In the genomic region with DNA sequence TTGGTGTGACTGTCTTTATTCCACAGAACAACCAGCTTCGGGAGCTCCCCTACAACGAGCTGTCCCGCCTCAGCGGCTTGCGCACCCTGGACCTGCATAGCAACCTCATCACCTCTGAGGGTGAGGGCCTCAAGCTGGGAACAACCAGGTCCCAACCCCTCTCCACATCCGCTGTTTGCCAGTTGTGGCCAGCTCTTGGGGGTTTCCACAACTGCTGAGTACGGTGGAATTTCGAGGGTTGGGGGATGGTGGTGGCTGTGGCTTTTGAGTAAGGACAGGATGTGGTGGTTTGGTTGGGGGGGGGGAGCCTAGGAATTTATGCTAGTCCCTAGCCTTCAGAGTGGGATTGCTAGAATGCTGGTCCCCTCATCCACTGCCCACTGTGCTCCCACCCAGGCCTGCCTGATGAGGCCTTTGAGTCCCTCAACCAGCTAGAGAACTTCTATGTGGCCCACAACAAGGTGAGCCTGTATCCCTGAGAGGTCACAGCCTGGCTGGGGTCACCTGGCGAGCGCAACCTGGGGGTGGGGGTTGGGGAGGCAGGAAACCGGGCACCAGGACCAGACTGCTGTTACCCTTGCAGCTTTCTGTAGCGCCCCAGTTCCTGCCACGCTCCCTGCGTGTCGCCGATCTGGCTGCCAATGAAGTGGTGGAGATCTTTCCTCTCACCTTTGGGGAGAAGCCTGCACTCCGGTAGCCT, we compare ENCODE assay signal across 10 mouse cellular contexts. TPM values are rescaled to one million over a fixed set of nuclear protein-coding genes. Genes with fewer than 3 reads are reported as not detected.
DNase-seq lines count a peak whose midpoint lies in the region; ATAC-seq and TF ChIP-seq lines count a peak whose summit lies in the region.
"Had no signal": no experiment of that assay in that cellular context is flagged by ENCODE, and none has a peak within 500 bp of the region (broad histone marks: within the 10 kb centered on the region; RNA-seq: fewer than 3 reads in every experiment).

No protein-coding gene starts in this region.

- H3K4me2 ChIP-seq in limb, embryonic 13.5 days (replicated peaks), result peak overlapping the region; percentile 37
- H3K4me2 ChIP-seq in midbrain, embryonic 15.5 days, result no peak overlapping the region

- H3K9me3 ChIP-seq in limb, embryonic 13.5 days, result no peaks in the 10 kb centered on the region
- H3K9me3 ChIP-seq in midbrain, embryonic 15.5 days, result no peaks in the 10 kb centered on the region

- H3K4me3 ChIP-seq in spleen, adult 2 months (ENCODE audit: extremely low read depth, insufficient read depth, insufficient read length), result peak overlapping the region; percentile 11; the same call in 1 of the 2 replicates
- H3K4me3 ChIP-seq in limb, embryonic 13.5 days, result no peak overlapping the region
- no peak overlapping the region for H3K4me3 ChIP-seq in midbrain, embryonic 15.5 days

- H3K9ac ChIP-seq in limb, embryonic 13.5 days, result no peak overlapping the region
- H3K9ac ChIP-seq in midbrain, embryonic 15.5 days, result no peak overlapping the region

- peak; percentile 52; the same call in 1 of the 2 replicates for ATAC-seq in limb, embryonic 13.5 days (ENCODE audit: low FRiP score, low read depth)
- no peak for ATAC-seq in midbrain, embryonic 15.5 days (replicated peaks)

- WGBS in spleen, adult 2 months, result 28% methylated on average over 17 of the region's 17 CpGs
- 46% methylated on average over 17 of the region's 17 CpGs for WGBS in limb, embryonic 13.5 days
- 75% methylated on average over 17 of the region's 17 CpGs for WGBS in midbrain, embryonic 15.5 days

- intact Hi-C loops in heart, postnatal 10 days (cut with DNase I), result no loop called here

- no peaks in the 10 kb centered on the region for H3K36me3 ChIP-seq in spleen, adult 2 months (ENCODE audit: control insufficient read depth, insufficient read depth, low read length)
- H3K36me3 ChIP-seq in limb, embryonic 13.5 days, result peaks cover 11% of the 10 kb centered on the region
- 0 out of 2 replicates have a peak, but pooled peaks cover 7% of the 10 kb centered on the region for H3K36me3 ChIP-seq in midbrain, embryonic 15.5 days (replicated peaks)

- H3K27me3 ChIP-seq in spleen, adult 2 months (ENCODE audit: control insufficient read depth, insufficient read depth, low read length), result no peaks in the 10 kb centered on the region
- no peaks in the 10 kb centered on the region for H3K27me3 ChIP-seq in limb, embryonic 13.5 days
- no peaks in the 10 kb centered on the region for H3K27me3 ChIP-seq in midbrain, embryonic 15.5 days (replicated peaks)

- H3K27ac ChIP-seq in spleen, adult 2 months (ENCODE audit: insufficient read depth, low read length), result peak overlapping the region; percentile 58
- peak overlapping the region; percentile 63; the same call in 1 of the 2 replicates for H3K27ac ChIP-seq in limb, embryonic 13.5 days
- no peak overlapping the region for H3K27ac ChIP-seq in midbrain, embryonic 15.5 days

- peaks cover under 1% of the 10 kb centered on the region; the same call in 1 of the 2 replicates for H3K4me1 ChIP-seq in spleen, adult 2 months (ENCODE audit: control insufficient read depth, insufficient read depth, insufficient read length)
- H3K4me1 ChIP-seq in limb, embryonic 13.5 days, result peaks cover 23% of the 10 kb centered on the region
- peaks cover 5% of the 10 kb centered on the region; the same call in 1 of the 2 replicates for H3K4me1 ChIP-seq in midbrain, embryonic 15.5 days

- no peak for TF ChIP-seq CTCF in spleen, adult 2 months (IDR thresholded peaks at IDR 0.05; ENCODE audit: extremely low read depth, insufficient read depth, insufficient read length, insufficient replicate concordance)

- TF ChIP-seq POLR2A in spleen, adult 2 months (IDR thresholded peaks at IDR 0.05; ENCODE audit: low read depth, low read length), result no peak

- peak; percentile 91 for DNase-seq in heart, adult 11 months
- no peak for DNase-seq in heart, postnatal 10 days
- DNase-seq in spleen, adult 2 months (ENCODE audit: low read depth in 1 of 2, low spot score in 2 of 2), result no peak
- no peak for DNase-seq in spleen, adult 12 weeks (ENCODE audit: low spot score)
- peak; percentile 72 for DNase-seq in thymus, postnatal 4 days
- DNase-seq in cerebellum, adult 11 months, result no peak
- DNase-seq: cerebellum, adult 2 months had no signal

RNA-seq across cellular contexts. Expression of a gene that starts 1.6 kb away (rescaled TPM):
- total RNA-seq in heart, postnatal 10 days (2021), result under 1 TPM in 1 of 2 experiments, not detected in 1; 0.12 TPM
- polyA plus RNA-seq in spleen, adult 2 months (2012; rRNA removed), result 11.1 and 12.9 TPM in 2 replicates
- polyA plus RNA-seq in limb, embryonic 13.5 days (2015; fragmentation: Nextera tagmentation; extraction: Ambion mirVana), result 1.9 and 2.2 TPM in 2 replicates
- polyA plus RNA-seq in midbrain, embryonic 15.5 days (2015; fragmentation: Nextera tagmentation; extraction: Ambion mirVana), result 0.68 and 0.73 TPM in 2 replicates
- total RNA-seq: left cerebral cortex, adult 18-20 months had no signal

RNA-seq across cellular contexts. Expression of a gene that starts 20.4 kb away (rescaled TPM):
- total RNA-seq in heart, postnatal 10 days (2021), result 10 to 100 TPM; 13.3 to 14.1 TPM
- polyA plus RNA-seq in spleen, adult 2 months (2012; rRNA removed), result 21.0 and 26.6 TPM in 2 replicates
- polyA plus RNA-seq in limb, embryonic 13.5 days (2015; fragmentation: Nextera tagmentation; extraction: Ambion mirVana), result 27.6 and 29.3 TPM in 2 replicates
- 52.5 and 53.3 TPM in 2 replicates for polyA plus RNA-seq in midbrain, embryonic 15.5 days (2015; fragmentation: Nextera tagmentation; extraction: Ambion mirVana)

RNA-seq across cellular contexts. Expression of a gene that starts 20.5 kb away (rescaled TPM):
- total RNA-seq in heart, postnatal 10 days (2021), result under 1 TPM; 0.22 to 0.32 TPM
- 1.4 TPM in 2 replicates for polyA plus RNA-seq in spleen, adult 2 months (2012; rRNA removed)
- 1.6 and 2.0 TPM in 2 replicates for polyA plus RNA-seq in limb, embryonic 13.5 days (2015; fragmentation: Nextera tagmentation; extraction: Ambion mirVana)
- polyA plus RNA-seq in midbrain, embryonic 15.5 days (2015; fragmentation: Nextera tagmentation; extraction: Ambion mirVana), result 2.5 and 2.9 TPM in 2 replicates

RNA-seq across cellular contexts. Expression of a gene that starts 22.8 kb away (rescaled TPM):
- 10 to 100 TPM; 13.7 to 13.9 TPM for total RNA-seq in heart, postnatal 10 days (2021)
- 64.1 and 87.6 TPM in 2 replicates for polyA plus RNA-seq in spleen, adult 2 months (2012; rRNA removed)
- 12.4 and 13.3 TPM in 2 replicates for polyA plus RNA-seq in limb, embryonic 13.5 days (2015; fragmentation: Nextera tagmentation; extraction: Ambion mirVana)
- 25.8 and 26.3 TPM in 2 replicates for polyA plus RNA-seq in midbrain, embryonic 15.5 days (2015; fragmentation: Nextera tagmentation; extraction: Ambion mirVana)

RNA-seq across cellular contexts. Expression of a gene that starts 57.7 kb away (rescaled TPM):
- 1 to 10 TPM; 3.6 to 4.1 TPM for total RNA-seq in heart, postnatal 10 days (2021)
- polyA plus RNA-seq in spleen, adult 2 months (2012; rRNA removed), result 1.2 TPM in 1 of 2 replicates, not detected in the other
- polyA plus RNA-seq in limb, embryonic 13.5 days (2015; fragmentation: Nextera tagmentation; extraction: Ambion mirVana), result 5.7 TPM in 2 replicates
- polyA plus RNA-seq in midbrain, embryonic 15.5 days (2015; fragmentation: Nextera tagmentation; extraction: Ambion mirVana), result 8.1 and 8.5 TPM in 2 replicates

Comparison
In these comparisons a context has a peak if more than half of its experiments do, and no peak if none do; other contexts are left out.
1. DNase-seq: peak in heart, adult 11 months (single experiment) and thymus, postnatal 4 days (single experiment); none in heart, postnatal 10 days (0 of 2), spleen, adult 2 months (0 of 2), spleen, adult 12 weeks (single experiment) and cerebellum, adult 11 months (single experiment).